Mouse (Mus musculus) limb, embryonic 15.5 days (tissue): Measurements from ENCODE around the gene Phex. TPM values are rescaled to one million over a fixed set of nuclear protein-coding genes. Genes with fewer than 3 reads are reported as not detected.

Source experiments
- ATAC-seq: fragments of 200-750 bp; cut with Nextera tagmentation; 2 replicates; pipeline ENCODE4 v1.8.0; 2017; ENCODE audit warnings: low read depth, moderate TSS enrichment; ENCODE audit not compliant: insufficient number of reproducible peaks, low FRiP score, low TSS enrichment
- H3K27ac ChIP-seq: fragments of 300-500 bp; sonication (generic); 2 replicates; pipeline ENCODE4 v1.5.1; 2015; ENCODE audit warnings: moderate library complexity, mild to moderate bottlenecking, inconsistent platforms
- H3K27me3 ChIP-seq: fragments of 300-500 bp; sonication (generic); 2 replicates; pipeline ENCODE4 v1.6.1; 2015; ENCODE audit warnings: inconsistent platforms
- H3K36me3 ChIP-seq: fragments of 300-500 bp; sonication (generic); 2 replicates; pipeline ENCODE4 v1.6.1; 2015; ENCODE audit warnings: inconsistent platforms
- H3K4me1 ChIP-seq: fragments of 300-500 bp; sonication (generic); 2 replicates; pipeline ENCODE4 v1.6.1; 2015; ENCODE audit warnings: inconsistent platforms
- H3K4me2 ChIP-seq: fragments of 300-500 bp; sonication (generic); 2 replicates; pipeline ENCODE4 v1.6.1; 2015; ENCODE audit warnings: mild to moderate bottlenecking, inconsistent platforms
- H3K4me3 ChIP-seq: fragments of 300-500 bp; sonication (generic); 2 replicates; pipeline ENCODE4 v1.5.1; 2015; ENCODE audit warnings: mild to moderate bottlenecking, inconsistent platforms
- H3K9ac ChIP-seq: fragments of 300-500 bp; sonication (generic); 2 replicates; pipeline ENCODE4 v1.6.1; 2015; ENCODE audit warnings: inconsistent platforms
- H3K9me3 ChIP-seq: fragments of 300-500 bp; sonication (generic); 2 replicates; pipeline ENCODE4 v1.6.1; 2016; ENCODE audit warnings: inconsistent platforms
- WGBS: fragments of 180-500 bp; shearing (Covaris S2); methylation state at CpG from one replicate; pipeline ENCODE4 v1.1.7; 2015; 5-methylcytosine and 5-hydroxymethylcytosine counted together
- polyA plus RNA-seq: library from polyadenylated mRNA; unstranded; fragments of >200 nt; fragmentation: Nextera tagmentation; extraction: Ambion mirVana; gene quantifications from 2 replicates; pipeline ENCODE4 v1.2.1, GENCODE M21; 2015

Gene Phex
- polyA plus RNA-seq, 1 experiment from 2014 or later, result 4.0 TPM

- WGBS, result 42% methylated on average over 4 of the region's 4 CpGs
- Histone ChIP-seq H3K27ac (no peak overlapping the region), H3K4me1 (no peaks in the 10 kb centered on the region), H3K9me3 (no peaks in the 10 kb centered on the region), H3K9ac (no peak overlapping the region), H3K27me3 (peaks cover 10% of the 10 kb centered on the region; the same call in 1 of the 2 replicates), H3K4me2 (no peak overlapping the region), H3K4me3 (no peak overlapping the region), H3K36me3 (no peaks in the 10 kb centered on the region)
- no peak for ATAC-seq
Measured at GRCm38 (mm10) chrX:157306796-157307405, 108.2 kb downstream of the Phex start.

- no peak for ATAC-seq
- no peak overlapping the region for H3K9ac ChIP-seq
- 72% methylated on average over 5 of the region's 5 CpGs for WGBS
- H3K36me3 ChIP-seq, result no peaks in the 10 kb centered on the region
- H3K4me2 ChIP-seq, result no peak overlapping the region
- H3K4me1 ChIP-seq, result no peaks in the 10 kb centered on the region
- peaks cover 10% of the 10 kb centered on the region; the same call in 1 of the 2 replicates for H3K27me3 ChIP-seq
- H3K9me3 ChIP-seq, result no peaks in the 10 kb centered on the region
- no peak overlapping the region for H3K4me3 ChIP-seq
- no peak overlapping the region for H3K27ac ChIP-seq
Measured at GRCm38 (mm10) chrX:157305852-157306232, 109.3 kb downstream of the Phex start.

GRCm38 (mm10) chrX:157305193-157305851 is 109.8 kb downstream of the Phex start:
- ATAC-seq, result no peak
- H3K4me1 ChIP-seq, result no peaks in the 10 kb centered on the region
- no peaks in the 10 kb centered on the region for H3K36me3 ChIP-seq
- peaks cover 10% of the 10 kb centered on the region; the same call in 1 of the 2 replicates for H3K27me3 ChIP-seq
- H3K4me3 ChIP-seq, result no peak overlapping the region
- no peak overlapping the region for H3K27ac ChIP-seq
- H3K9ac ChIP-seq, result no peak overlapping the region
- H3K4me2 ChIP-seq, result no peak overlapping the region
- 36% methylated on average over 6 of the region's 6 CpGs for WGBS
- no peaks in the 10 kb centered on the region for H3K9me3 ChIP-seq

GRCm38 (mm10) chrX:157292411-157292810 is 122.7 kb downstream of the Phex start:
- H3K4me2 ChIP-seq, result no peak overlapping the region
- no peaks in the 10 kb centered on the region for H3K9me3 ChIP-seq
- H3K9ac ChIP-seq, result no peak overlapping the region
- H3K4me1 ChIP-seq, result no peaks in the 10 kb centered on the region
- H3K27ac ChIP-seq, result no peak overlapping the region
- ATAC-seq, result no peak
- no peak overlapping the region for H3K4me3 ChIP-seq
- H3K36me3 ChIP-seq, result no peaks in the 10 kb centered on the region
- H3K27me3 ChIP-seq, result no peaks in the 10 kb centered on the region

- Histone ChIP-seq H3K27ac (no peak overlapping the region), H3K9me3 (no peaks in the 10 kb centered on the region), H3K4me2 (no peak overlapping the region), H3K9ac (no peak overlapping the region), H3K36me3 (no peaks in the 10 kb centered on the region), H3K4me1 (no peaks in the 10 kb centered on the region), H3K27me3 (no peaks in the 10 kb centered on the region), H3K4me3 (no peak overlapping the region)
- 53% methylated on average over 1 of the region's 1 CpGs for WGBS
- no peak for ATAC-seq
Measured at GRCm38 (mm10) chrX:157276581-157276980, 138.5 kb downstream of the Phex start.

GRCm38 (mm10) chrX:157273291-157273690 is 141.8 kb downstream of the Phex start:
- Histone ChIP-seq H3K4me3 (no peak overlapping the region), H3K36me3 (no peaks in the 10 kb centered on the region), H3K4me2 (no peak overlapping the region), H3K27ac (no peak overlapping the region), H3K9ac (no peak overlapping the region), H3K27me3 (no peaks in the 10 kb centered on the region), H3K4me1 (no peaks in the 10 kb centered on the region), H3K9me3 (no peaks in the 10 kb centered on the region)
- 77% methylated on average over 3 of the region's 3 CpGs for WGBS
- no peak for ATAC-seq

GRCm38 (mm10) chrX:157271609-157272008 is 143.5 kb downstream of the Phex start:
- 50% methylated on average over 3 of the region's 3 CpGs for WGBS
- H3K9ac ChIP-seq, result no peak overlapping the region
- H3K27me3 ChIP-seq, result no peaks in the 10 kb centered on the region
- no peak overlapping the region for H3K27ac ChIP-seq
- no peaks in the 10 kb centered on the region for H3K9me3 ChIP-seq
- no peaks in the 10 kb centered on the region for H3K4me1 ChIP-seq
- ATAC-seq, result no peak
- H3K36me3 ChIP-seq, result no peaks in the 10 kb centered on the region
- no peak overlapping the region for H3K4me3 ChIP-seq
- no peak overlapping the region for H3K4me2 ChIP-seq

- no peak for ATAC-seq
- 52% methylated on average over 5 of the region's 5 CpGs for WGBS
- no peaks in the 10 kb centered on the region for H3K9me3 ChIP-seq
Measured at GRCm38 (mm10) chrX:157269726-157270305, 145.3 kb downstream of the Phex start.

GRCm38 (mm10) chrX:157268141-157268540 is 147.0 kb downstream of the Phex start:
- H3K36me3 ChIP-seq, result no peaks in the 10 kb centered on the region
- H3K27me3 ChIP-seq, result no peaks in the 10 kb centered on the region
- no peak overlapping the region for H3K4me3 ChIP-seq
- no peak overlapping the region for H3K27ac ChIP-seq
- WGBS, result 65% methylated on average over 1 of the region's 1 CpGs
- ATAC-seq, result no peak
- H3K9ac ChIP-seq, result no peak overlapping the region
- H3K9me3 ChIP-seq, result no peaks in the 10 kb centered on the region
- no peak overlapping the region for H3K4me2 ChIP-seq
- H3K4me1 ChIP-seq, result no peaks in the 10 kb centered on the region

More at GRCm38 (mm10) chrX:157269726-157270305, 145.3 kb downstream of the Phex start:
- H3K4me1 ChIP-seq, result no peaks in the 10 kb centered on the region
- H3K4me2 ChIP-seq, result no peak overlapping the region
- no peaks in the 10 kb centered on the region for H3K36me3 ChIP-seq
- H3K4me3 ChIP-seq, result no peak overlapping the region
- H3K27ac ChIP-seq, result no peak overlapping the region
- H3K9ac ChIP-seq, result no peak overlapping the region
- no peaks in the 10 kb centered on the region for H3K27me3 ChIP-seq

- Histone ChIP-seq H3K4me2 (no peak overlapping the region), H3K9ac (no peak overlapping the region), H3K27ac (no peak overlapping the region), H3K4me1 (no peaks in the 10 kb centered on the region), H3K36me3 (no peaks in the 10 kb centered on the region), H3K27me3 (no peaks in the 10 kb centered on the region), H3K4me3 (no peak overlapping the region), H3K9me3 (no peaks in the 10 kb centered on the region)
- 88% methylated on average over 1 of the region's 1 CpGs for WGBS
- no peak for ATAC-seq
Measured at GRCm38 (mm10) chrX:157202736-157203135, 212.4 kb downstream of the Phex start.

- Histone ChIP-seq H3K27me3 (no peaks in the 10 kb centered on the region), H3K4me2 (no peak overlapping the region), H3K4me1 (no peaks in the 10 kb centered on the region), H3K36me3 (no peaks in the 10 kb centered on the region), H3K9me3 (no peaks in the 10 kb centered on the region), H3K9ac (no peak overlapping the region), H3K4me3 (no peak overlapping the region), H3K27ac (no peak overlapping the region)
- 83% methylated on average over 4 of the region's 4 CpGs for WGBS
- no peak for ATAC-seq
Measured at GRCm38 (mm10) chrX:157184167-157184566, 230.9 kb downstream of the Phex start.

- H3K4me1 ChIP-seq, result no peaks in the 10 kb centered on the region
- no peak overlapping the region for H3K4me2 ChIP-seq
- no peak for ATAC-seq
- no peaks in the 10 kb centered on the region for H3K36me3 ChIP-seq
- H3K9me3 ChIP-seq, result no peaks in the 10 kb centered on the region
- H3K27ac ChIP-seq, result no peak overlapping the region
- WGBS, result 89% methylated on average over 1 of the region's 1 CpGs
- no peaks in the 10 kb centered on the region for H3K27me3 ChIP-seq
- H3K4me3 ChIP-seq, result no peak overlapping the region
- H3K9ac ChIP-seq, result no peak overlapping the region
Measured at GRCm38 (mm10) chrX:157180845-157181244, 234.3 kb downstream of the Phex start.
